Mouse (Mus musculus): ENCODE results near the gene Gm4181. TPM values are rescaled to one million over a fixed set of nuclear protein-coding genes. Genes with fewer than 3 reads are reported as not detected.

Gm4181 gene
- not detected for polyA plus RNA-seq (2012; fragmentation: generic; extraction: Trizol)

DNA sequence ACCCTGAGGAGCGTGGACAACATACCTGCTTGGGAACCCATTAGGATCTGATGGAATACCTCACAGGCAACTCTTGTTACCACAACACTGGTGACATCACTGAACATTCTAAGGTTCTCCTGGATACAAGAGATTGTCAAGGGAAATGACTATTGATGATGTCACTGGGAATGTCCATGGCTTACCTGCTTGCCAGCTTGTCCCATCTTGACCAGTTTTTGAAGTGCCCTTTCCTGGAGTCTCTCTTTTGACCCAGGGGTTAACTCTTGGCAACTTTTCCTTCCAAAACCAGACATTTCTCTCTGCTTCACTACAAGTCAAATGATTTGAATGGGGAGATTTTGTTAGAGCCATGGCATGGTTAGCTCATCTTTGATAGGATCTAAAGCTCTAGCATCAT, at the start of gene Gm4181:
TSS of gene Gm4181 (minus strand) at position 101 of the 400 bp plus-strand sequence.

DNA sequence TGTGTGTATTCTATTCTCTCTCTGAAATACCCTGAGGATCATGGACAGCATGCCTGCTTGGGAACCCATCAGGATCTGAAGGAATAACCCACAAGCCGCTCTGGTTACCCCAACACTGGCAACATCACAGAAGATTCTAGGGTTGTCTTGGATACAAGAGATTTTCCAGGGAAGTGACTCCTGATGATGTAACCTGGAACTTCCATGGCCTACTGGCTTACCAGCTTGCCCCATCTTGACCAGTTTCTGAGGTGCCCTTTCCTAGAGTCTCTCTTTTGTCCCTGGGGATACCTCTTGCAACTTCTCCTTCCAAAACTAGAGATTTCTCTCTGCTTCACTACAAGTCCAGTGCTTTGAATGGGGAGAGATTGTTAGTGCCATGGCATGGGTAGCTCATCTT, 24.3 kb downstream of the Gm4181 start, which contains the start of gene Gm17078:
TSS of gene Gm17078 (minus strand) at position 101 of the 400 bp plus-strand sequence.

DNA sequence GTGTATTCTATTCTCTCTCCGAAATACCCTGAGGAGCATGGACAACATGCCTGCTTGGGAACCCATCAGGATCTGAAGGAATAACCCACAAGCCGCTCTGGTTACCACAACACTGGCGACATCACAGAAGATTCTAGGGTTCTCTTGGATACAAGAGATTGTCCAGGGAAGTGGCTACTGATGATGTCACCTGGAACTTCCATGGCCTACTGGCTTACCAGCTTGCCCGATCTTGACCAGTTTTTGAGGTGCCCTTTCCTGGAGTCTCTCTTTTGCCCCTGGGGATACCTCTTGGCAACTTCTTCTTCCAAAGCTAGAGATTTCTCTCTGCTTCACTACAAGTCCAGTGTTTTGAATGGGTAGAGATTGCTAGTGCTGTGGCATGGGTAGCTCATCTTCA, 43.4 kb downstream of the Gm4181 start, which contains the start of gene Gm17174:
TSS of gene Gm17174 (minus strand) at position 101 of the 400 bp plus-strand sequence.

Other genes with a start within 250 kb of the Gm4181 start
- not detected for gene Vmn2r88, start 224.8 kb downstream of the Gm4181 start, polyA plus RNA-seq (2012; fragmentation: generic; extraction: Trizol)
- gene Vmn2r89, start 183.8 kb downstream of the Gm4181 start, polyA plus RNA-seq (2012; fragmentation: generic; extraction: Trizol), result not detected
- gene Gm5622, start 82.9 kb downstream of the Gm4181 start, polyA plus RNA-seq (2012; fragmentation: generic; extraction: Trizol), result not detected
- gene Gm17175, start 61.6 kb downstream of the Gm4181 start, polyA plus RNA-seq (2012; fragmentation: generic; extraction: Trizol), result not detected
- gene Gm17174, start 43.5 kb downstream of the Gm4181 start, polyA plus RNA-seq (2012; fragmentation: generic; extraction: Trizol), result not detected
- gene Gm17078, start 24.4 kb downstream of the Gm4181 start, polyA plus RNA-seq (2012; fragmentation: generic; extraction: Trizol), result not detected
- gene Gm17079, start 59.8 kb upstream of the Gm4181 start, polyA plus RNA-seq (2012; fragmentation: generic; extraction: Trizol), result not detected
- not detected for gene Gm5800, start 81.5 kb upstream of the Gm4181 start, polyA plus RNA-seq (2012; fragmentation: generic; extraction: Trizol)
- gene Ang4, start 137.9 kb upstream of the Gm4181 start, polyA plus RNA-seq (2012; fragmentation: generic; extraction: Trizol), result not detected
- gene AY358078, start 164.4 kb upstream of the Gm4181 start, polyA plus RNA-seq (2012; fragmentation: generic; extraction: Trizol), result not detected
- not detected for gene Ear6, start 218.0 kb upstream of the Gm4181 start, polyA plus RNA-seq (2012; fragmentation: generic; extraction: Trizol)
- 10 to 100 TPM in 1 of 2 experiments, 1 to 10 TPM in 1; 8.6 to 20.3 TPM for gene Mettl17, start 249.2 kb upstream of the Gm4181 start, polyA plus RNA-seq (2012; fragmentation: generic; extraction: Trizol)

Data from C3H10T1/2 (cell line).